Mouse (Mus musculus) small intestine, adult 2 months (tissue): ENCODE data around the gene Adgrg1.

Source experiments
- CTCF ChIP-seq: fragments of 200-500 bp; IDR thresholded peaks from 2 replicates; pipeline ENCODE4 v1.5.1; 2012; ENCODE audit warnings: low read depth, mild to moderate bottlenecking, control low read depth, inconsistent platforms, low read length, moderate library complexity, mixed read lengths; ENCODE audit not compliant: insufficient replicate concordance, insufficient read length; ENCODE audit errors: extremely low read depth
- POLR2A ChIP-seq: fragments of 200-500 bp; IDR thresholded peaks from 2 replicates; pipeline ENCODE4 v1.6.1; 2012; ENCODE audit warnings: low read depth, mild to moderate bottlenecking, control low read depth, inconsistent platforms, low read length, moderate library complexity

- TF ChIP-seq CTCF = no peak
- no peak for TF ChIP-seq POLR2A
These were observed 19.5 kb downstream of the Adgrg1 start for GRCm38 (mm10) chr8:94994006-94994405.
